Mouse (Mus musculus) ovary, postnatal 10 days (tissue): ENCODE measurements around the gene Bbs9.
"Not testable (repeated sequence)": the region's sequence is repeated elsewhere in the genome, so short reads cannot be mapped to it uniquely, and the experiment has no call there.

Experiments used
- DNase-seq: peaks from one replicate; pipeline ENCODE4 v3.0.0; 2022; ENCODE audit warnings: low spot score

Gene Bbs9

DNA sequence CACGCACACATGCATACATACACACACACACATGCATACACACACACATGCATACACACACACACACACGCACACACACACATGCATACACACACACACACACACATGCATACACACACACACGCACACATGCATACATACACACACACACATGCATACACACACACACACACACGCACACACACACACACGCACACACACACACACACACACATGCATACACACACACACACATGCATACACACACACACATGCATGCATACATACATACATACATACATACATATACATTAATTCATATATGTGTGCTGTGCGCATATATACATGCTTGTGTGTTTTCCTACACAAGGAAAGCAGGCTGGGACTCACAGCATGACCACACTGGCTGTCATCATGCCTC, 393.6 kb downstream of the Bbs9 start:
- not testable (repeated sequence) for DNase-seq

GRCm38 (mm10) chr9:22870661-22871060, 395.1 kb downstream of the Bbs9 start:
- DNase-seq, result no peak

GRCm38 (mm10) chr9:22875231-22875630, 399.7 kb downstream of the Bbs9 start:
- DNase-seq, result no peak

DNA sequence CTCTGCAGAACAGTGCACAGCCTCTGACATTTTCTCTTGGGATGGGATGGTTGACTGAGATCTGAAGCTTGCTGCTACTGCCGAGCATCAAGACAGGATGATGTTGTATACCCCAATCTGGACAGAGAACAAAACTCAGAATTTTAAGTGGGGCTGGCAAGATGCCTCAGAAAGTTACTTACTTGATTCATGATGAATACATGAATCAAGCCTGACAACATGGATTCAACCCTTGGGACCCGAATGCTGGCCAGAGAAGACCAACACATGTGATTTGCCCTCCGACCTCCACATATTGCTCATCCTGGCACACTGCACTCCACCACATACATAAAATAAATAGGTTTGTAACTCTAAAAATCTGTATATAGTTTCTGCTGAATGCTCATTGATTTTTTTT, 403.8 kb downstream of the Bbs9 start:
- DNase-seq, result no peak

DNA sequence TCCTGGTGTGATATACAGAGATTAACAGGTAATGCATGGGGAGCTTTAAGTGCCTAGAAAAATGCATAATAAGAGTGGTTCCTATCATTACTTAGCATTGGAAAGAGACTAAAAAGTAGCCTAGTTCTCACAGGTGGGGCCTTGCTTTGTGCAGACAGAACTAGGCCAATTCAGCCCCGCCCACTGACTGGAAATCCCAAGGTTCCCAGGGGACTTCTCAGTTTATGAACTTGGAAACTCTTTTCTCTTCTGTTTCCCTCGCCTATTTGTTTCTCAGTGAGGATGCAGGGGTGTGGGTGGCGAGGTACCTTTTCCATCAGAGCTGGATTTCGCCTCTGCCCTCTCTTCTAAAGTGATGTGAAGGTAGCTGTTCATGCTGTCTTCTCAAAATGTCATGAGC, 410.8 kb downstream of the Bbs9 start:
- no peak for DNase-seq

DNA sequence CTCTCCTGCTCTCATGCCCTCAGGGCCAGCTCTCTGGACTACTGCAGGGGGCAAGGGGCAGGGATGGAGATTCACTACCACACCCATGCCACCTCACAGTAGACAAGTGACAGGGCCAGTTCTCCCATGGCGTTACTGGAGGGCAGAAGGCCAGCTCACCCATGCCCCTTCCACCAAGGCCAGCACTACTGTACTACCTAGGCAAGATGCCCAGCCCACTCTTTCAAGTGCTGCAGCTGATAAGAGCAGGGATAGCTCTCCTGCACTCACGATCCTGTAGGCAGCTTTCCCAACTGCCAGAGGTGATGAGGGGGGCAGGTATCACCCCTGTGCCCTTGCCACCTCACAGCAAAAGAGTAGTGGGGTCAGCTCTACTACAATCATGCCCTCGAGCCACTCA, 429.9 kb downstream of the Bbs9 start:
- DNase-seq, result no peak

DNA sequence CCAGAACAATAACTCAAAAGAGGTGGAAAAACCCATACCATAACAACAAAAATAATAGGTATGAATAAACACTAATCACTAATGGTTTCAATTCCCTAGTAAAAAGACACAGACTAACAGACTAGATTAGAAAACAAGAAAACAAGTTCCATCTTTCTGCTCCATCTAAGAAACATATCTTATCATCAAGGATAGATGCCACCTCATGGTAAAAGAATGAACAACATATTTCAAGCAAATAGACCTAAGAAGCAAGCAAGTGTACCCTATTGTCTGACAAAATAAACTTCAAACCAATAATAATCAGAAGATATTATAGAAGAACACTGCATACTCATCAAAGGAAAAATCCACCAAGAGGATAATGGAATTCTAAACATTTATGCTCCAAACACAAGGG, 441.3 kb downstream of the Bbs9 start:
- no peak for DNase-seq

DNA sequence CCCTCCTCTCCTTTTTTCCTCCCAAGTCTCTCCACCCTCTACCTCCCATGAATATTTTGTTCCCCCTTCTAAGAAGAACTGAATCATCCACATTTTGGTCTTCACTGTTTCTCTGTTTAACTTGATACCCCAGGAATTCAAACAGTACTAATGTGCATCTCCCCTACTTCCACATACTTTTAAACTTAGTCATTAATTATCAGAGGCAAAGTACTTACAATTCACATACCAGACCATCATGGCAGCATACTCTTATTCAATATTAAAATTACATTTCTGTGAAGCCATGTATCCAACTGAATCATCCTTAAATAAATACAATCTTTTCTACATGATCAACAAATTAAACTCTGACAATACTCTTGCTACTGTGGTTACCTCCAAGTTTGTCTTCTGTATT, 460.1 kb downstream of the Bbs9 start:
- DNase-seq, result no peak
